Mouse (Mus musculus) bone marrow, adult 2 months (tissue): ENCODE results near the gene Bahcc1. TPM values are rescaled to one million over a fixed set of nuclear protein-coding genes. Genes with fewer than 3 reads are reported as not detected.

Experiments
- H3K27ac ChIP-seq: fragments of 200-500 bp; 2 replicates; pipeline ENCODE4 v1.5.1; 2012; ENCODE audit warnings: low read depth, mild to moderate bottlenecking, control low read depth, inconsistent platforms, low read length; ENCODE audit not compliant: control insufficient read depth, poor library complexity, insufficient read depth
- H3K4me1 ChIP-seq: fragments of 200-500 bp; 2 replicates; pipeline ENCODE4 v1.6.1; 2011; ENCODE audit warnings: low read length; ENCODE audit not compliant: control insufficient read depth, insufficient read depth
- H3K4me3 ChIP-seq: fragments of 200-500 bp; replicated peaks from 2 replicates; pipeline ENCODE3; 2011; ENCODE audit warnings: mild to moderate bottlenecking, low read depth, low read length, control low read depth; ENCODE audit not compliant: control insufficient read depth
- CTCF ChIP-seq: fragments of 200-500 bp; IDR thresholded peaks from 2 replicates; pipeline ENCODE4 v1.5.1; 2011; ENCODE audit warnings: low read length, control low read depth; ENCODE audit not compliant: control insufficient read depth, insufficient read depth
- POLR2A ChIP-seq: fragments of 200-500 bp; IDR thresholded peaks from 2 replicates; pipeline ENCODE4 v1.6.1; 2011; ENCODE audit warnings: low read depth, mild to moderate bottlenecking, control low read depth, low read length, borderline replicate concordance; ENCODE audit not compliant: control insufficient read depth
- WGBS: fragments of 180-500 bp; shearing (Covaris S2); methylation state at CpG from one replicate; pipeline ENCODE4 v1.1.7; 2018; 5-methylcytosine and 5-hydroxymethylcytosine counted together
- polyA plus RNA-seq: library from polyadenylated mRNA; stranded (reverse); fragments of >200 nt; gene quantifications from 2 replicates; pipeline ENCODE4 v1.2.4, GENCODE M21; 2011; ENCODE audit warnings: low replicate concordance; ENCODE audit not compliant: missing spikeins, insufficient read depth, insufficient read length

The Bahcc1 gene
- polyA plus RNA-seq, 1 experiment, result 5.8 TPM

GRCm38 (mm10) chr11:120242726-120243530 is 10.2 kb downstream of the Bahcc1 start:
- no peak for TF ChIP-seq POLR2A
- TF ChIP-seq CTCF, result no peak
- WGBS, result 87% methylated on average over 22 of the region's 22 CpGs
- Histone ChIP-seq H3K27ac (no peak overlapping the region), H3K4me3 (no peak overlapping the region), H3K4me1 (no peaks in the 10 kb centered on the region)

- H3K27ac ChIP-seq, result no peak overlapping the region
- no peak overlapping the region for H3K4me3 ChIP-seq
- H3K4me1 ChIP-seq, result no peaks in the 10 kb centered on the region
- TF ChIP-seq CTCF, result no peak
- 83% methylated on average over 6 of the region's 6 CpGs for WGBS
These were observed 10.7 kb downstream of the Bahcc1 start for GRCm38 (mm10) chr11:120243531-120243820.

DNA sequence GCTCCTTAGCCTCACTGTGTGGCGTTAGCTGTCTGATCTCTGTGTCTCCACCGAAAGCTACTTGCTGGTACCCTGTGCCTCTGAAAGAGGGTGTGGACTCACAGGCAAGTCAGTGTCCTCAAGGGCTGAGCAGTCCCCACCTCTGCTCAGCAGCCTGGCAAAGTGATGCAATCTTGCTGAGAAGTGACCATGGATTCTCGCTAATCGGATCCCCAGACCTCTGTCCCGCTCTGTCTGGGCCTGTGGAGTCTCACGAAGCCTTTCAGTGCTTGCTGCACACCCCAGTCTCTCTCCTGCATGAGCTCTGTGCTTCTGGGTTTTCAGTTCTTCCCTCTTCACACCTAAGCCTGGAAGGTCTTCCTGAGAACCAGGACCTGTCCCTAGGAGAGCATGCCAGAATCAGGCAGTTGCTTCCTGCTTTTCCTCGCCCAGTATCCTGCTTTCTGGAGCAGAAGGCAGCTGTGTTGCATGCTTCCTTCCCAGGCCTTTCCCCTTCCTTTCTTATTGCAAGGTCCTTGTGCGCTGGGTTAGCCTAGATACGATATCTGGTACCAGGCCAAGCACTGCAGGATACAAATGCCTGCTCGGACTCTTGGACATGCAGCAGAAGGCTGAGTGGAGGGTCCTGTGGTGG is 15.5 kb downstream of the Bahcc1 start:
- H3K4me1 ChIP-seq, result peaks cover 2% of the 10 kb centered on the region; the same call in 1 of the 2 replicates
- no peak for TF ChIP-seq POLR2A
- no peak for TF ChIP-seq CTCF
- no peak overlapping the region for H3K4me3 ChIP-seq
- 79% methylated on average over 10 of the region's 10 CpGs for WGBS
- no peak overlapping the region for H3K27ac ChIP-seq

GRCm38 (mm10) chr11:120248899-120249298 is 16.2 kb downstream of the Bahcc1 start:
- peaks cover 2% of the 10 kb centered on the region; the same call in 1 of the 2 replicates for H3K4me1 ChIP-seq
- no peak overlapping the region for H3K4me3 ChIP-seq
- TF ChIP-seq POLR2A, result no peak
- H3K27ac ChIP-seq, result no peak overlapping the region
- 76% methylated on average over 6 of the region's 6 CpGs for WGBS

DNA sequence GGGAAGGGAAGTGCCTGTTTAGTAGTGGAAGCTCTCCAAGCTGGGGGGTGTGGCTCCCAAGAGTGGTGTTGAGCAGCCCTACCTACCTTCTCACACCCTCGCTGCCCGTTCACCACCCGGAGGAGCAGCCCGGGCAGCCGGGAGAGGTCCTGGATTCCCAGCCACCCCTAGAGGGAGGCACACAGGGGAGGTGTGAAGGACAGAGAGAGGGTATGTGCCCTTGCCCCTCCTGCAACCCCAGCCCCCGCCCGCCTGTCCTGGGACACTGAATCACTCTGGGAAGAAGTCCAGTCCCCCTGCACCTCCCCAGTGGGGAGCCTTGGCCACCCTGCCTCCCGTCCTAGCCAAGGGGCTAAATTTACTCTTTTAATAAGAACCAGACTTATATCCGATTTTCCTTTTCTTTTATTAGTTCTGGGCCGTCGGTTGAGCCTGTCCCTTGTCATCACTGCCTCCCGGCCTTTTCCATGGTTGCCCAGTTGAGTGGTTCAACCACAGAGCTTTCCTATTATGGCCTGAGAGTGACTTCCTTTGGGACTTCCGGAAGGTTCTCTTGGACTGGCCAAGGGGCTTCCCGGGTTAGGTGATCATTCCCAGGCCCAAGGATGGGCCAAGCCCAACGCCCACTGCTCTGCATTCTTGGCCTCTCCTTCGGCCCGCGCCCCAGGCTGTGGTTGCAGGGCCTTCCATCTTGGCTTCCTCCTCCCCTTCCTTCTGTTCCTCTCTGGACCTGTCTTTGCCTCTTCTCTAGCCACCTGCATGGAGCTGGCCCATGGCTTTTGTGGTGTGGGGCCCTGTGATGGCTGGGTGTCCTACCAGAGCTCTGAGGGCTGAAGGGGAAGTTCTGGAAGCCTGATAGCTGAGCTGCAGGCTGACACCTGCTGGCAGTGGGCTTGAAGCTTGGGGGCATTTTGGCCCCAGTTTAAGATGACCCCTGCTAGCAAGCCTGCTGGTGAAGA is 18.5 kb downstream of the Bahcc1 start:
- no peak overlapping the region for H3K27ac ChIP-seq
- H3K4me1 ChIP-seq, result peaks cover 2% of the 10 kb centered on the region; the same call in 1 of the 2 replicates
- H3K4me3 ChIP-seq, result no peak overlapping the region
- TF ChIP-seq POLR2A (no peak), CTCF (peak; percentile 26; the same call in 1 of the 2 replicates)
- 44% methylated on average over 18 of the region's 18 CpGs for WGBS

GRCm38 (mm10) chr11:120251950-120252308 is 19.2 kb downstream of the Bahcc1 start:
- H3K4me1 ChIP-seq, result peaks cover 2% of the 10 kb centered on the region; the same call in 1 of the 2 replicates
- no peak overlapping the region for H3K27ac ChIP-seq
- 40% methylated on average over 6 of the region's 6 CpGs for WGBS
- TF ChIP-seq CTCF, result no peak
- no peak for TF ChIP-seq POLR2A
- no peak overlapping the region for H3K4me3 ChIP-seq

- 45% methylated on average over 5 of the region's 5 CpGs for WGBS
- Histone ChIP-seq H3K4me1 (peaks cover 2% of the 10 kb centered on the region), H3K4me3 (no peak overlapping the region), H3K27ac (no peak overlapping the region)
- TF ChIP-seq POLR2A (no peak), CTCF (no peak)
These were observed 19.7 kb downstream of the Bahcc1 start for GRCm38 (mm10) chr11:120252398-120252797.
